Mouse (Mus musculus) CD4-positive, CD25-positive, alpha-beta regulatory T cell, adult 4 months (primary cell): ENCODE measurements around the gene Sh3bgr. TPM values are rescaled to one million over a fixed set of nuclear protein-coding genes. Genes with fewer than 3 reads are reported as not detected.
A peak's percentile ranks its signal among the peaks of the same experiment; 100 is the strongest.

Experiments
- ATAC-seq: one replicate; pipeline ENCODE4 v1.8.0; 2017
- polyA plus RNA-seq, 2 experiments: library from polyadenylated mRNA; unstranded; fragments of 100-300 nt; shearing (Covaris generic); gene quantifications; one replicate each; pipeline ENCODE4 v1.2.1; 2017

Sh3bgr gene
- polyA plus RNA-seq, 2 experiments from 2014 or later = not detected

DNA sequence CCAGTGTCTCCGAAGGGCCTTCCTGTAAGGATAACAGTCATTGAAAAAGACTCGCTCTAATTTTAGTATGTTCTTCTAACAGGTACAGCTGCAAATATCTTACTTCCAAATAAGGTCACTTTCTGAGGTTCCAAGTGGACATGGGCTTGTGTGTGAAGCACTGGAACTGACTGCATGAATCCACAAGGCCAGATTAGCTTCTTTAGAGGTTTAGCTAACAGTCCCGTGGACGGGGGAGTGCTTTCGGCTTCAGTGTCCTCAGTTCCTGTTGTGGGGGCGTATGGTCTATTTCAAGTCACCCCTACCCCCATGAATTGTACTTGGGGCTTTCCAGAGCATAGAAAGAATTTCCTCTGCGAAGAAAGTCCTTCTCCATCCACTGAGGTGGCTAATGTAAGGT, 10.6 kb downstream of the Sh3bgr start:
- ATAC-seq = no peak

DNA sequence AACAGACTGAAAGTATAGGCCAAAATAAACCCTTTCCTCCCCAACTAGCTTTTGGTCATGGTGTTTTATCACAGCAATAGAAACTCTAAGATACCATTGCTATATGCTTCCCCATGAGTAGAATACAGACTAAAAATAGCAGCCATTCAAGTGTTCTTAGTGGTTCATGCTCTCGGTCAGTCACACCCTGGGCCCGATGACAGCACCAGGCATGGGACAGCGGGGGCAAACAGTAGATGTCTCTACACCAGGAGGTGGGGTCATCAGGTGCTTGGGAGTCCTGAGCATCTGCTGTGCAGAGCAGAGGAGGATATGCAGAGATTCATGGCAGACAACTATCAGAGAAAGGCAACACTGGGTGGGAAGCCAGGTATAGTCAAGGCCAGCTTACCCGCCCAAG, 12.8 kb downstream of the Sh3bgr start:
- ATAC-seq = no peak

DNA sequence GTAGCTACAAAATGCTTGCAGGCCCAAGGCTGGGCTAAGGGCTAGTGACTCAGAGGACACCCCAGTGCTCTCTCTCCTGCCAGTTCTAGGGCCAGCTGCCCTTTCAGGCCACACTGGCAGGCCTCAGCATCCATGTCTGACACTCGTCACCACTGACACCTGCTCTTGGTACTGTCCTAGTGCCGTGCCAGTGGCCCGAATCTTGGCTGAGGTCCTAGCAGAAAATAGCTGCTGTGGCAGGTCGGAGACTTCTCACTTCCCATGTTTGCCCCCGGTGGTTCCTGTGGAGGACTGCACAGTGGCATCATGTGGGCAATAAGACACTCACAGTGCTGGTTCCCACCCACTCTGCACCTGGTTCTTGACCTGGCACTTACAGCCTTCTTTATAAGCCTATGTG, 21.2 kb downstream of the Sh3bgr start:
- ATAC-seq = no peak

DNA sequence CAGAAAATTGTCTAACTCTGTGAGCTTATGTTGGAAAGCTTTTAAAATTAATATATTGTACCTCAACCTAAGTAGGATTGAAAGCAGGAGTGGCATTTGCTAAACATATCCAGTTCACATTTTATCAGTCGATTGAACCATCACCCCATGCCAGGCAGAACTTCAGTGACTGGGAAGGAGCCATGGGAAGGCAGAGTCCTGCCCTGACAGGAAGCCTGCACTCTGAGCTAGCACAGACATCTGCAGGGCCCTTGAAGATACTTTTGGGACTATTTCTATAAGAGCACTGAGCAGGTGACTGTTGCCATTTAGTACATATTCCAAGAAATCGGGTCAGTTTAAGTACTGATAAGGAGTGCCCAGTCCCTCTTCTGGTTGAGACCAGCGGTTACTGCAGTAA, 21.7 kb downstream of the Sh3bgr start:
- ATAC-seq = no peak

DNA sequence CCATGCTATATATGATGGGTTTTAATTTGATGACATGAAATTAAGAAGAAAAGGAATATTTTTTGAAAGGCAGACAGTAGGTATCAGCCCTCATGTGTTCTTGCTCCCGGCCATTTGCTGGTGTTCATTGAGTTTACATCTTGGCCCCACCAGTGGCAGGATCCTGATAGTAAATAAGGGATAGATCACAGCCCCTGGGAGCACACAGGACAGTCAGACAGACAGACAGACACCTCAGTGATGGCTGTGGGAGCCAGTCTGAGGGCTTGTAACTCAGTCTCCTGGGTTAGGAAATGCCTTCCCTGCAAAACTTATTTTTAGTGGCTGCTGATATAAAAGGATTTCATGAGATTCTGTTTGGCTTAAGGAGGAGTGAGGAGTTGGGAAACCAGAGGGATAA, 22.2 kb downstream of the Sh3bgr start:
- ATAC-seq = no peak

DNA sequence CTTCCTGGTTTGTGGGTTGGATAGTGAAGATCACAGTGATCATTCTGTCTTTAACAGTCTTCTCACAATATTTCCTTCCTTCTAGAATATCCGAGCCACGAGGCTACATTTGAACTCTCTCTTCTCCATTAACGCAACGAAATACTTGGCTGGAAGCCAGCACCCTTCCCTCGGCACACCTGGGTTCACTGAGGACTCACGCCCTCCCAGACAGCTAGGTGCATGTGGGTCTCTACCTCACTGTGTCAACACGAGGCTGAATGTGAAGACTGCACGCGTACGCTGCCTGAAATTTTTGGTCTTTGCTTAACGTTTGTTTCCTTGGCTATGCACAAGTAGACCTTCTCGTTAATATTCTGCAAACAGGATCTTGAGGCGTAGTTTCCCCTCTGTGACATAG, 28.2 kb downstream of the Sh3bgr start:
- ATAC-seq = no peak

DNA sequence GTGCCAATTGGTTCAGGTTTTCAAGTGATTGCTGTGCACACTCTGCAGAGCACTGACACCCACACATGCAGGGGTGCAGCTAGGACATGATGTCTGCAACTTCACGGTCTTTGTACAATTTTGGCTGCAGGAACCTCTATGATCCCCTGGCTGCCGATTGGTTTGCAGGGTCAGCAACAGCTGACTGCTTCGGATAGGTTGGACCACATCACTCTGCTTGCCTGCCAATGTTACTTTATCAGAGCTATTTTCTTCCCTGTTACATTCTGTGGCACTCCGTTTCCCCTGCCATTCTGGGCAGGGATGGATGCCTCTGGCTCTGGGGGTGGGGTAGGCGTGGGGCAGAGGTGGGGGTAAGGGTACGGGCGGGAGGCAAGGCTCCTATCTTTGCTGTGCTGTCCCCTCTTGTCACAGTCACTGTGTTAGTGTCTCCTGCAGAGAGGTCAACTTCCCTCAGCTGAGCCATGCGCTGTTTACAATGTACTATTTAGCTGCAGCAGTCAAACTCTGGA, 28.9 kb downstream of the Sh3bgr start:
- ATAC-seq = no peak

DNA sequence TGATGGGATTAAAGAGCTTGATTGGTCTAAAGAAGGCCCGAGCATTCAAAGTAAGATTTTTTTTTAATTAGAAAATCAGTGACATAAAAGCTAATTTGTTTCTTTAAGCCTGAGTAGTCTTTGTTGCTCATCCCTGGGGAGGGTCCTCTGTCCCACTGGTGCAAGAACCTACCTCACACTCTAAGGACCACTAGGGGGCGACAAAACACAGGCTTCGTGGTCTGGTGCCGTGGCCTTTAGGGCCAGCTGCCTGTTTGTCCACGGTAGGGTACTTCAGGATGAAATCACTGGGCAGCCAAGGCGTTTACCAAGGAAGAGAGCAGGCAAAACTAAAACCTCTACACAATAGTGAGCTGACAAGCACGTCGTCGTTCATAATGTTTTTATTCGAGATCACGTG, 30.2 kb downstream of the Sh3bgr start:
- ATAC-seq = peak; percentile 62

DNA sequence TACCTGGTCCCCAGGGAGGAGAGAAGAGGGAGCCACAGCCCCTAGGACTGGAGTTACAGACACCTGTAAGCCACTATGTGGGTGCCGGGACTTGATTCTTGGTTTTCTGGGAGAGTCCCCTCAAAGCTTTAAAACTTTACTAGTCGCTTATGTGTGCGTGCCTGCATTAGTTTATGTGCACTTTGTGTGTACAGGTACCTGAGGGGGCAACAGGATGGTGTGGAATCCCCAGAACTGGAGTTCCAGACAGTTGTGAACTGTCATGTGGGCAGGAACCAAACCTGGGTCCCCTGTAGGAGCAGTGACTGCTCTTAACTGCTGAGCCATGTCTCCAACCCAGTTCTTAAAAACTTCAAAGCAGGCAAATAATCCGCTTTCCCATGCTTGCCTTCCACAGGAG, 31.0 kb downstream of the Sh3bgr start:
- ATAC-seq = no peak

DNA sequence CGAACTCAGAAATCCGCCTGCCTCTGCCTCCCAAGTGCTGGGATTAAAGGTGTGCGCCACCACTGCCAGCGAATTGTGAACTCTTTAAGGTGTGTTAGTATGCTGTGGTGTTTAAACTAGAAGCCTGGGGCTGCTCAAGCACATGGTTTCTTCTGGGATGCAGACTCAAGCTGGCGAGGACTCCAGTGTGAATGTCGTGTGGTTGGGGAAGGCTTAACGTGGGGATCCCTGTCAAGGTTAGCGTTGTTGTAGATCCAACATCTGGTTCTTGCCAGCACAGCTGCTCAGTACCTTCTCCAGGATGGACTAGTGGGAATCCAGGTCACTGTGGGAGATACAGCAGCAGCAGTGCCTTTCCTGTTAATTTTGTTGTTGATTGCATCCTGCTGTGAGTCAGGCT, 31.7 kb downstream of the Sh3bgr start:
- no peak for ATAC-seq

DNA sequence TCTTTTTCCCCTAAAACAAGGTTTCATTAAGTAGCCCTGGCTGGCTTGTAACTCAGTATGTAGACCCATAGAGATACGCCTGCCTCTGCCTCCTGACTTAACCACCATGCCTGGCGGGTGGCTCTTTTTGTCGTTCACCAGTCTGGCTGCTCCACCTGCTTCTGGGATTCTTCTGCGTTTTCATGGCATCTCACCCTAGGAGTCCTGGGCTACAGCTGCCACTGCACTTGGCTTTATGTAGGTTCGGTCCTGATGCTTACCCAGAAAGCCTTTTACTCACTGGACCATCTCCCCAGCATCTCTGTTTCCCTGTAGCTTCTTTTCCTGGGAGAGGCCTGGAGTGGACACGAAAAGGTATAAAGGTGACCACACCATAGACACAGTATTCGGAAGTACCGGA, 33.7 kb downstream of the Sh3bgr start:
- no peak for ATAC-seq

DNA sequence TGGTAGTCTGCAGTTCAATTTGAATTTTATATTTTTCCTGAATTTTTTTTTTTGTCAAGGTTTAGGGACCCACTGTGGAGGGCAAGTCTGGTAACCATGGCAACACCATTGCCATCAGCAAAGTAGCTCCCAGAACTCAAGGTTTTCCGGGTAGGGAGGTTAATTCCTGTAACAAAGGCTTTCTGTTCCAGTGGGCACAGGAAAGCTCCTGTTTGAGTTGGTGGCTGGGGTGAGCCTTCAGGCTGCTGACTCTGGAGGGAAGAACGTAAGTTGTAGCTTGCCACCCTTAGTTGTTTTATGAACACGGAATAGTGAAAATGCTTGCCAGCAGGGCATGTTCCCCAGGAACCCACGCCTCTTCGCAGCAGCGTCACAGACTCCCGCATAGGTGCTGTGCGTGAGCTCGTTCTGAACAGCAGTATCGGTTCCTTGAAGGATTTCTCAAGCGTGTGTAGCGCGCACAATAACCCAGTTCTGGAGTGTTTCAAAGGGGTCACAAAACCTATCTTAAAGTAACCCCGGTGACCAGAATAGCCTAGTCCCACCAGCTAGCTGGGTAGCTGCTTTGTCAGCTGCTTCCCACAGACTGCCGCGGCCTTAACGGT, 35.2 kb downstream of the Sh3bgr start, which contains the start of gene B3galt5:
B3galt5 (plus strand) TSS at position 436 of the 605 bp plus-strand sequence.
- no peak for ATAC-seq

DNA sequence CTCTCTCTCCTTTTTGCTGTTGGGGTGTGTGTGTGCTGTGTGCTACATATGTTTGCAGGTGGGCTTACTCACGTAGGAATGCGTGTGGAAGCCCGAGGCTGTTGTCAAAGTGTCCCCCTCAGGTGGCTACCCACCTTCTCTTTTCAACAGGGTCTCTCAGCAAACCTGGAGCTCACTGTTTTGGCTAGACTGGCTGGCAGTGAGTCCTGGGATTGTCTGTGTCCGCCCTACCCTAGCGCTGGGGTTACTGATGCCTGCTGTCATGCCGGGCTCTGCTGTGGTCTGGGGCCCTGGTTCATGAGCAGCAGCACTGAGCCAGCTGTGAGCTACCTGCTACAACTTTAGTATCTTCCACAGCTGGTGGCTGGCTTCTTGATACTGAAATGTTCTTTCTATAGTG, 44.2 kb downstream of the Sh3bgr start:
- ATAC-seq = no peak

DNA sequence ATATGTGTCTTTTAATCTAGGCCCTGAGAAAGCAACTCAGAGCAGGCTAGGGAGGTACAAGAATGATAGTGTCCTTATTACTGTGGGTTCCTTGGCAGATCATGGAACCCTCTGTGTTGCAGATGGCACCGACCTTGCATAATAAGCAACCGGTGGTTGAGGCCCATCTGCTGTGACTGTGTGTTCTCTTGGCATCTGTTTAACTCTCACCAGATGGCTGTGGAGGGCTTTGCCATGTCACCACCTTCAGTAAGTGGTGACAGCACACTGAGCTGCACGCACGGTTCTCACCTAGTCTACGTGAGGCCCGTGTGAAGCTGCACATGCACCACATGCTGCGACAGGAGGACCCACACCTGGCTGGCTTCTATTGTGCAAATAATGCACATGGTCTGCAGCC, 49.4 kb downstream of the Sh3bgr start:
- no peak for ATAC-seq

DNA sequence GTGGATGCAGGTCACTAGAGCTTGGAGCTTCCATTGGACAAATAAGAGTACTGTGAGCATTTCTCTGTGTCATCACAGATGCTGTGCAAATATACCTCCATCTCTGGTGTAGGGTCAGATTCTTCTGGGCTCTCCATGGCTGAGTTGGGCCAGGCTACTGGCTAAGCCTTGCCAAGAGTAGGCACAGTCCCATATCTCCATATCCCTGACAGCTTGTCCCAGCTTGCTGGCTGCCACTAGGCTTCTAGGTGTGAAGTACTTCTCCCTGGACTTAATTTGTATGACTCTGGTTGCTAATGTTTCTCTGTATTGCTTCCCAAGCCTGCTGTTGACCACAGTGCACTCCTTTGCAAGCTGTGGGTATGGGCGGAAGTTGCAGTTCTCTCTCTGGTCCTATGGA, 51.9 kb downstream of the Sh3bgr start:
- ATAC-seq = no peak

DNA sequence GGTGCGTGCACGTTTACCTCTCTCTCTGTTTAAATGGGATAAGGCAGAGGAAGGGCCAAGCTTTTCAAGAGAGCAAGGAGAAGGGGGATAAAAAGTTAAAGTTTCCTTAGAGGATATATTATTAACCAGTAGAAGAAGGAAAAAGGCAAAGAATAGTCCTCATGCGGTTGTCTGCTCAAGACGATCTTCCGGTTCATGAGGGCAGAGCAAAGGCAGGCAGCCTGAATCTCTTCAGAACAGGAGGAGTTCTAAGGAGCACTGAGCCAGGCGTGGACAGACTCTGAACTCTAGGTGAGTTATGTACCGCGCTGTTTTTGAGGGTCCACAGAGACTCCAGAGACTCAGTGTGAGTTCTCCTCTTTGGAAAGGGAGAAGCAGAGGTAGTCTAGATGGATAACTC, 58.2 kb downstream of the Sh3bgr start:
- ATAC-seq = no peak

DNA sequence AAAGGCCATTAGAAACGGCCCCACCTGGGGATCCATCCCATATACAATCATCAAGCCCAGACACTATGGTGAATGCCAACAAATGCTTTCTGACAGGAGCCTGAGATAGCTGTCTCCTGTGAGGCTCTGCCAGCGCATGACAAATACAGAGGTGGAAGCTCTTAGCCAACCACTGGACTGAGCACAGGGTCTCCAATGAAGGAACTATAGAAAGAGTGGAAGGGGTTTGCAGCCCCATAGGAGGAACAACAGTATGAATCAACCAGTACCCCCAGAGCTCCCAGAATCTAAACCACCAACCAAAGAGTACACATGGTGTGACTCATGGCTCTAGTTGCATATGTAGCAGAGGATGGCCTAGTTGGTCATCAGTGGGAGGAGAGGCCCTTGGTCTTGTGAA, 71.5 kb downstream of the Sh3bgr start:
- ATAC-seq = no peak

DNA sequence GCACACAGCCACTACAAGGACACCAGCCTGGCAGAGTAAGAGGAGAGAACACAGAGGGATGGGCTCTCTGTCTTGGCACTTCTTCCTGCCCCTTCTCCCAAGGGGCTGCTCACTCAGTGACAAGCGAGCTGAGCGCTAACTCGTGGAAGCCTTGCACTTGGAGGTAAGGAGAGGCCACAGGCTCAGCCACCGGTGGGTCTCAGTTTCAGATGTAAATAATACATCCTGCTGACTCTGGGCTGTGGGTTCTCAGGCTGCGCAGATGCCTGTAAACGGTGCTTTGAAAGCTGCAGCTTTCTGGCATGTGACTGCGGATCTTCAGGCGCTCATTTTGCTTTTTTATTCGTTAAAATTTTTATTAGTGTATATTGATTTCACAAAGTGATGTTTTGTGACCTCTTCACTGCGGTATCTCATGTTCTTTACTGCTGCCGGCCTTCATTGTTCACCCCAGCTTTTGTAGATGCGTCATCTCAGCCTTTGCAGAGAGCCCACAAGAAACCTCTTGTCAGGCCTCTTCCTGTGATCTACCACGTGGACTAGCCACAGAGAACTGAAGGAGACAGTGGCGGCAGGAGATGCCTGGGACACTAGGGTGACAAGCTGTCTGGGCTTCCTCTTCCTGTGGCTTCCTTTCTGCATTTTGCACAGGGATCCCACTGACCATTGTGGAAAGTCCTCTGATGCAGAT, 72.8 kb downstream of the Sh3bgr start:
- ATAC-seq = peak; percentile 93

DNA sequence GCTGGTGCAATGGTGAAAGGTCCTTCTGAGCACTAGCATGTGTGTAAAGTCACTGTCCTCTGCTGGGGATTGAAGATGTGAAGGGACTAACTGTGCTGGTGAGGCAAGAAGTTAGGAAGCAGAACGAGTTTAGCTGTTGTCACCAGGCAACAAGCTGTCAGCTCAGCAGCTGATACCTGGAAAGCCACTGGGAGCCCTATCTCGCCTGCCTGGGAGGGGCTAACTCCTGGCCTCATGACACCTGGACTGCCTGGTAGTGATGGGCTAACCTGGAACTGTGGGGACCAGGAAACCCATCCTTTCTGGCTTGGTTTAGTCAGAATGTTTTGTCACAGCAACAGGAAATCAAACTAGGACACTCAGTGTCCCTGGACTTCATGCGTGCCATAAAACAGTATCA, 76.3 kb downstream of the Sh3bgr start:
- ATAC-seq = no peak

Other genes with a start within 250 kb of the Sh3bgr start
- 10 to 100 TPM; 23.4 to 24.1 TPM for gene Psmg1, start 209.5 kb upstream of the Sh3bgr start, polyA plus RNA-seq
- 10 to 100 TPM; 54.9 to 60.0 TPM for gene Brwd1, start 117.9 kb upstream of the Sh3bgr start, polyA plus RNA-seq
- 10 to 100 TPM; 62.4 to 79.5 TPM for gene Hmgn1, start 72.7 kb upstream of the Sh3bgr start, polyA plus RNA-seq
- 10 to 100 TPM; 19.1 to 21.4 TPM for gene Wrb, start 55.0 kb upstream of the Sh3bgr start, polyA plus RNA-seq
- not detected for gene Lca5l, start 8.2 kb upstream of the Sh3bgr start, polyA plus RNA-seq
- 1 to 10 TPM; 2.1 to 2.7 TPM for gene B3galt5, start 35.4 kb downstream of the Sh3bgr start, polyA plus RNA-seq
- gene Itgb2l, start 243.2 kb downstream of the Sh3bgr start, polyA plus RNA-seq = not detected